Mouse (Mus musculus) skeletal muscle tissue, adult 2 months (tissue): ENCODE data around the gene Jup.
"Not testable (repeated sequence)": the region's sequence is repeated elsewhere in the genome, so short reads cannot be mapped to it uniquely, and the experiment has no call there.

Experiments
- DNase-seq: peaks from one replicate; pipeline ENCODE4 v3.0.0-alpha.2; 2012; ENCODE audit warnings: low read depth, low spot score

The Jup gene

DNA sequence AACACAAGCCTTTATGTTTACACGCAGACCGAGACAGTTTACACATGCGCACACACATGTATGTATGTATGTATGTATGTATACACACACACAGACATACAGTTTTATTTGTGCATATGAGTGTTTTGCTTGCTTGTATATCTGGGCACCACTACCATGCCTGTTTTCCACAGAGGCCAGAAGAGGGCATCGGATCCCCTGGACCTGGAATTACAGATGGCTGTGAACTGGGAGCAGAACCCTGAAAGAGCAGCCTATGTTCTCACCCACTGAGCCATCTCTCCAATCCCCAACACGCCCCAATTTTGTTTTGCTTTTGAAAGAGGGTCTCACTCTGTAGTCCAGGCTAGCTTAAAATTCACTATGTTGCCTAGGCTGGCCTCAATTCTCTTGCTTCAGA lies 40.2 kb downstream of the Jup start:
- DNase-seq, result no peak

DNA sequence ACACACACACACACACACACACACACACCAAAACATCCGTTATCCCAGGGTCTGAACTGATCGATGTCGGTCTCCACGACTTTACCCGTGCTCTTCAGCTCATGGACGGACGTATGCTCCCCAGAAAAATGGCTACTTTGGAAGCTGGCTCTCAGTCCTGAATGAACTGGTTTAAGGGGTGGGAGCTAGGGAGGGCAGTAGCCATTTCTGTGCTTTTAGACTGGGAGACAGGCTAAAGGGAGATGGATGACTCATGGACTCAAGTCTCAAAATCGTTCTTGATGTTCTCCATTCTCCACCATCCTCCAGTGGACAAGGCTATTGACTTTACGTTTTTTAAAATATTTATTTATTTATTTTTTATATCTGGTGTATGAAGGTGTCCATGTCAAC lies 40.7 kb downstream of the Jup start:
- DNase-seq, result no peak

DNA sequence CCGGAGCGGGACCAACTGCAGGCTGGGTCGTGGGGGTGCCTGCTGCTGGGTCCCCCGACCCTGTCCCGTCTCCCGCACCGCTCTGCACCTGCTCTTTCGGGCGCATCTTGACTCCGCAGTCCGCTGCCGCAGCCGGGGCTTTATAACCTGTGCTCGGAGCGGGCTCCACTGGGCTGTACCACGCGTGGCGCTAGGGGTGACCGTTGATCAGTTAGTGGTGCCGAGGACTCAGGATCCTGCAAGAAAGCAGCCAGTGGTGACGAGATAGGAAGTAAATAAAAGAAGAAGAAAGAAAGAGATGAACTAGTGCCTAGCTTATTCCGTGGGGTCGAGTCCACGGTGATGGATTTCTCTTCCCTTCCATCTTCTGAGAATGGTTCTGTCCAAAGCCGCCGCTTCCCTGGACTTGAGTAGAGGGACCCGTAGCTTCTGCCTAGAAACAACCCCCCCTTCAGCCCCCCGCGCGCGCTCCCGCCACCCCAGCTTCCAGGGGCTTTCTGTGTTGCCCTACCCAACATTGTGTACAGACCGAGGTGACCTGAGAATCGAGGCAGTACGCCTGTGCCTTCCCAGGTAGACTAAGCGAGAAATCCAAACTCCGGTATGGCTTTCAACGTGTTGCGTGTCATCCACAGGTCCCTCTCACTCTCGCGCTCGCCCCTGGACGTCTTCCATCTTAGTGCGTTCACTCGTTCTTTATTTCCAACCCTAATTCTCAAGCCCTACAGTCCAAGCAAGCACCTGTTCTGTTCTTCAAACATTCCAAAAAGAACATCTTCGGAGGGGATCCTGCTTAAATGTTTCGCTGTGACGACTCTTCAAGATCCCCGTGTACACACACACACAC lies 41.4 kb downstream of the Jup start, which contains the start of gene Hap1:
Gene Hap1 (minus strand): TSS at position 157 of the 847 bp plus-strand sequence.
- no peak for DNase-seq

DNA sequence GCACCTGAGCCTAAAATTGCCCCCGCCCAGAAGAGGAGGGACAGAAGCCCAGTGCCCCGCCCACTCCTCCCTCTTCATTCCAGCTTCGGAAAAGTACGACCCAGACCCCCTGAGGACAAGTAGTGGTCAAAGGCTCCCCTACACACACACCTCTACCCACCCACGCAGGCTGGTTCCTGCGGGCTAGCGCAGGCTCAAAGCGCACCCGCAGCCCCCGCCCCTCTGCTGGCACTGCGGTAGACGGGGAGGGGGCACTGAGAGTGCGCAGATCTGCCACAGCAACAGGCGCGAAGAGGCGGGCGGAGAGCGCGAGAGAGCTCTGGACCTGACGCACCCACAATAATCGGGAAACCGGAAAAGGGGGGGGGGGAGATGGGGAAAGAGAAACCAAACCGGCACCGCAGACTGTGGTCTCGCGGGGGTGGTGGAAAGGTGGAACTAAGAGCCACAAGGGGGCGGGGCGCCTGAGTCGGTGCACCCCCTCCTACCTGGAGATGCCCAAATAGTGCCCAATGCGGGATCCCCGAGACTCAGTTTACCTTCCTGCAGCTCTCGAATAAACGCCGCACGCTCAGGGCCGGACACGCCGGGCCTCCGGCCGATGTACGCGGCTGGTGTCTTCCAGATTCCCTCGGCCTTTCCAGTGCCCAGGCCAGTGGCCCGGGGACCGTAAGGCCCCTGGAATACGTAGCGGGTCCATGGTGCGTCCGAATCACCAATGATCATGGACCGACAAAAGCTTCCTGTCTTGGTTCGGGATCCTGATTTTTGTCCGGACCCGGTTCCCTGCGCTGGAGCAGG lies 42.2 kb downstream of the Jup start:
- no peak for DNase-seq

DNA sequence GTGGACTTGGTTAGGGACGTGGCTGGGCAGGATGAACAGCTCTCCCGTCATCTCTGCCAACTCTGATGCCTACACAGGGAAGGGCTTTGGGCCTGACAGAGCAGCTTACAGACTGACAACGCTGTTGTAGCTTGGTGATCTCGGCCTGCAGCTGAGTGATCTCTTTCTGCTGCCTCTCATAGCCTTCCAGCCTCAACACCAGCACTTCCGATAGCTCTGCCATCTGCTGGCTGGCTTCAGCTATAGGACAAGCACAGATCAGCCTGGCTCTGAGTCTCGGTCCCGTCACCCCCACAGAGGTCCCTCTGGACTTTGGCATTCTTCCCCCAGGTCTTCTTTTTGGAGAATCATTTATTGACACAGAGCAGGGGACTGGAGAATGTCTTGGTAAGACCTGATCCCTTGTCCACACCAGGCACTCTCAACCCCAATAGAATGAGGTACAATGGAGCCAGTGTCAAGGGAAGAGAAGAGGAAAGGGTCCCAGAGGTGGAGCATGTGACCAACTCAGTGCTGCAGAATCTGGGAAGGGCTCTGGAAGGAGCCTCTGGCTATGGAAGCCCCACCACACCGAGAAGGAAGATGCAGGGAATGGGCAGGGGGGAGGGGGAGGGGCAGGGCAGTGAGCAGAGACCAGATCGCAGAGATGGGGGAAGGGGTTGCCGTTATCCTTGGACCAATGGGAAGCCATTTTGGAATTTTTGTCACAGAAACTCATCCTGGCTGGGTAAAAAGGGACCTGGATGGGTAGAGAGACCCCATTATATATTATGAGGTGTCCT lies 45.3 kb downstream of the Jup start:
- no peak for DNase-seq

DNA sequence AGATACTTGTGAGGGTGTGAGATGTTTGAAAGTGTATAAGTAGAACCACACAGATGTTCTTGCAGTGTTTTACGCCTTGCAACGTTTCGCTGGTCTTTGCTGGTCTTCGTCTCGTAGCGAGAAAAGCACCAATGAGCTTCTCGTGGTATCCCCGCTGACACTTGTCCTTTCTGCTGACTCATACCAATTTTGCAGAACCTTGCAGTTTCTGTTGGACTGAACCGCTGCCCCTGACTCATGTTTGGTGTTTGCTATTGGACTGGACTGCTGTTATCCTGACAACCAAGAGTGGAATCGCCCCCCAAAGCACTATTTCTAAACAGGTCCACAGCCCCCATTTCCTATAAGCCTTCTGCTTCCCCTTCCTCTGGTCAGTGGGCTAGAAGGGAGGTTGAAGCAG lies 53.3 kb downstream of the Jup start:
- DNase-seq, result no peak

DNA sequence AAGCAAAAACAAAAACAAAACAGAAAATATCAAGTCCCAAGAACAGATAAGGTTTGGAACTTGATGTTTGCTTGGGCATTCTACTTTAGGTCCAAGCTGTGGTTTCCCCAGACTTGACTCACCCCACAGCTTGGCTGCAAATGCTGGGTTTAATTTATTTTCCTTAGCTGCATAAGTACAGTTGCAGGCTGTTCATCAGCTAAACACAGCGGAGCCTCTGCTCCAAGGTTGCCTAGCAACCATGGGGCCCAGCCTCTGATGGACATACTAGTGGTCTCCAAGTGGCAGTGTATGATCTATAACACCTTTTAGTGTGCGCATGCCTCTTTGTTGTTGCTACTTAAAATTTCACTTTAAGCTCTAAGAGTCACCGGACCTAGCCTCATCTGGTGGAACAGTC lies 61.8 kb downstream of the Jup start:
- no peak for DNase-seq

DNA sequence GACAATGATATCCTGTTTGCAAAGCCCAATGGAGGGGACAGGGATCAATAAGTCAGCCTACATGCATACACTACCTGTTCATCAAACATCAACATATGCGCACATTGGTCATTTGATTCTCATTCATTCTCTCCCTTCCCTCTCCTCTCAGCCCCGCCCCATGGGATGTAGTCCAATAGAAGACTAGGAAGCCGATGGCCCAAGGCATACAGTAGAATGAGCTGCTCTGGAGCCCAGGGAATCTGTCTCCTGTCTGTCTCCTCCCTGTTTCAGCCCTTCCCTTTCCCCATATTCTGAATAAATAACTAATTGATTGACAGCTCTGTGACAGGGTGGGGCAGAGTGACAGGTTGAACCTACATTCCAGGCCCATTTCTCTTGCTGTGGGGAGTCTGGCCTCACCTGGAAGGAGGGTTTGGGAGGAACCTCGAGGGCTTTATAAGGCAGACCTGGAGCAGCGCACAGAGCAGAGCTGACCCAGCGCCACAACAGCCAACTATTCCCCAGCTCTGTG lies 63.6 kb downstream of the Jup start, which contains the start of gene Gast:
Gene Gast (plus strand): TSS at position 464 of the 514 bp plus-strand sequence.
- DNase-seq, result no peak

DNA sequence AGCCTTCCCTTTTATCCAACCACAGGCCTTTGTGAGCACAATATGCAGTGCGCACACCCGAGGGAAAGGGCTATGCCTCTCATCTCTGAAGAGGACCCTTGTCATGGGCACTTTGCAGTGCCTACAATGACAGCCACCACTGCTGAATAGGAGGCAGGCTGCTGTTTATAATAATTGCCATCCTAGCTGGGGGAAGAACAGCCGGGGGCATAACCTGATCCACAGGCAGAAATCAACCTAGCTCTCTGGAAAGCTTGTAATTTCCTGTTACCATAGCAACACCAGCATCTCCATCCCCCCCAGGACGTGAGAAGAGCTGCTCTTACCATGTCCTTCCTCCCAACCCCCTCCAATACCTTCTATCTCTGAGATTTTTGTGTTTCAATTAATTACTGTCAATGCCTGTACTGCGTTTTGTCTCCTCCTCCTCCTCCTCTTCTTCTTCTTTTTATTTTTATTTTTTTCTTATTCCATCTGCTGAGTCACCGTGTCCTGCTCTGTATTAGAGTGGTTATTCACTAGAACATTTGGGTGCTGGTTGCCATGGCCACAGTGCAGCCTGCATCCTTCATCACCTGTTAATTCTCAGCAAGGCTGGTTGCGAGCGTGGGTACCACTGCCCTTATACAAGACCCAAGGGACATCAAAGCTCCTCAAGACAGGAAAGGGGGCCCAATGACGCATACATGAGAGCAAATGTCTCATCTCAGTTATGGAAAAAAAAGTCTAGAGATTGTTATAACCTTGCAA lies 64.6 kb downstream of the Jup start:
- DNase-seq, result no peak

DNA sequence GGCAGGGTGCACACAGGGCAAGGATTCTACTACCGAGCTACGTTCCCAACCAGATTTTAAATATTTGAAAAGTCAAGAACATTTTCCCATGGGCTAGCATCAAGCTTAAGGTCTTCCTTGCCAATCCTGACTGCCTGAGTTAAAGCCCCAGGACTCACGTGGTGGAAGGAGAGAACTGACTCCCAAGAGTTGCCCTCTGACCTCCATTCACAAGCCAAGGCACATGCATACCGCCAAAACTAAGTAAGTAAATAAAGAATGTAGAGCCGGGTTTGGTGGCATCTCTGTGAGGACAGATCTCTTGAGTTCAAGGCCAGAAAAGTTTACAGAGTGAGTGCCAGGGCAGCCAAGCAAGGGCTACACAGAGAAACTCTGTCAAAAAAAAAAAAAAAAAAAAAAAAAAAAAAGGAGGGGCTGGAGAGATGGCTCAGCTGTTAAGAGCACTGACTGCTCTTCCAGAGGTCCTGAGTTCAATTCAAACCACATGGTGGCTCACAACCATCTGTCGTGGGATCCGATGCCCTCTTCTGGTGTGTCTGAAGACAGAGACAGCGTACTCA lies 66.7 kb downstream of the Jup start:
- DNase-seq, result not testable (repeated sequence)

DNA sequence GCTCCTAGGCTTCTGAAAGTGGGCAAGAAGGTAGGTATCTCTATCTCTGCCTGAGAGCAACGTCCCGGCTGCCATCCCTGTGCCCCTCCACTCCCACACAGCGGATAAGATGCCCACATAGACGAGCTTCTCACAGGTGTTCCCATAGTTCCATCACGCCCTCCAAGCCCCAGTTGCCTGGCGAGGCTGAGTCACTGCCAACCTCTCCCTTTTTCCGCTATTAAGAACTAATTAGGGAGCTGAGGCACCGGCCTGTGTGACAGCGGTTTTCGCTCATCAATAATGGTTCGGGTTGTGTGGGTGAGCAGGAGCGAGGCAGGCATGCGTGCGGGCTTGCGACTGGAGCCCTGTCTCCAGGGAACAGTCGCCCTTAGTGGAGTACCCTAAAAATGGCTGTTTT lies 67.3 kb downstream of the Jup start:
- DNase-seq, result no peak

DNA sequence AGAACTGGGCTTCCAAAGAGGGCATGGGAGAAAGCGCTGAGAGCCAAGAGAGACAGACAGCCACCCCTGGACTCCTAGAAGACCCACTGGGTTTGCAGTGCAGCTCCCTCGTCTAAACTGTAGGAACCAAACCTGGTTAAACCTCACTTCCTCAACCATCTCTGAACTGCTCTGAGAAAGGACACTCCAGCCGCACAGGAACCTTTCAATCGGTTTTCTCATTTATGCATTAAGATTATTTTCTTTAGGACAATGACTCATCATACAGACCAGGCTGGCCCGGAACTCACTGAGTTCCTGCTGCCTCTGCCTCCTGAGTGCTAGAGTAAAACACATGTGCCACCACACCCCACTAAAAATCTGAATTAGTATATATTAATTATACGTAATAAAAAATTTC lies 69.8 kb downstream of the Jup start:
- no peak for DNase-seq

DNA sequence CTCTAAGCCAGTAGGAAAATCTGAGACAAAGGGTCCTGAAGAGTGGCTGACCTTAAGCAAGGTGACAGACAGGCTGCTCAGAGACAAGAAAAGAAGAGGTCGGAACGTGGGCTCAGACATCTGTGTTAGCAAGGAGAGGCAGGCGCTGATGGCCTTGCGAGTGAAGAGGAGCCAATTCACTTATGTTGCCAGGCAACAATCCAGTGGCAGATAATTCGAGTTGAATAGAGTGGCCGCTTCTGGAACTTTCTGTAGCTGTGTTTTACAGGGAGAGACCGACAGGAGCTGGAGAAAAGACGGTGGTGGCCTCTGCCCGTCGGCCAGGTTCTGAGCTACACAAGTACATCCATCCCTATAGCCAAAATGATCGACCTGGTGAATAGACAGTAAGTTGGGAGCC lies 70.2 kb downstream of the Jup start:
- no peak for DNase-seq

DNA sequence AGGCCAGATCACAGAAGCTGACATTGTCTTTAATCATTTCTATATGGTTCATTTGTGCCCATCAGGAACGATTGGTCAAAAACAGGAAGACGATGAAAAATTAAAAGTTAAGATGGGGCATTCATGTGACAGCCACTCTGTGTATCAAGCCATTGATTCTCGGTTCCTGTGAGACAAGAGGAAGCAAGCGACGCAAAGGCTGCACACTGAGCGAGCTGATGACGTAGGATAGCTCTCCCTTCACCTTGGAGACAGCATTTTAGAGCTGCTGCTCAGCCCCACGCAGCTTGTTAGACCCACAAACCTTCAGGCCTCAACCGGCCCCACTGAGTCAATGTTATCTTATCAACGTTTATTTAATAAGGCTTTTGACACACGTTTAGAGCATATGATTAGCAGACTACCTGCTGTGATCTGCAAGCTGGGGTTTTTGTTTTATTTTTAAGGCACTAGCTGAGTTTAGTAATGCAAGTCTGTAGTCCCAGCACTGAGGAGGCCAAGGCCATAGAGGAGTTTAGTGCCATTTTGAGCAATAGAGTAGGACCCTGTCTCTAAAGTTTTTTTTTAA lies 72.4 kb downstream of the Jup start:
- DNase-seq, result no peak

DNA sequence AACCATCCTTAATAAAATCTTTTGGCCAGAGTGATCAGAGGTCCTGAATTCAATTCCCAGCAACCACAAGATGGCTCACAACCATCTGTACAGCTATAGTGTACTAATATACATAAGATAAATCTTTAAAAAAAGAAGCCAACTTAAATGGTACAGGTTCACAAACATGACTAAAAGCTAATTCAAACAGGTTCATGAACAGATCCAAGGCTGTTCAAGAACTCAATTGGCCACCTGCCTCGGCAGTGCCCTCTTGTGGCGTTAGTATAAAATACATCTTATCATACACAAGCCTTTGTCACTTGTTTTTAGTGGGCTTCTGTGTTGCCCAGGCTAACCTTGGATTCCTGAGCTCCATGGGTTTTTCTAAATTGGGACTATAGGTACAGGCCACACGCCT lies 74.0 kb downstream of the Jup start:
- DNase-seq, result peak; percentile 46

DNA sequence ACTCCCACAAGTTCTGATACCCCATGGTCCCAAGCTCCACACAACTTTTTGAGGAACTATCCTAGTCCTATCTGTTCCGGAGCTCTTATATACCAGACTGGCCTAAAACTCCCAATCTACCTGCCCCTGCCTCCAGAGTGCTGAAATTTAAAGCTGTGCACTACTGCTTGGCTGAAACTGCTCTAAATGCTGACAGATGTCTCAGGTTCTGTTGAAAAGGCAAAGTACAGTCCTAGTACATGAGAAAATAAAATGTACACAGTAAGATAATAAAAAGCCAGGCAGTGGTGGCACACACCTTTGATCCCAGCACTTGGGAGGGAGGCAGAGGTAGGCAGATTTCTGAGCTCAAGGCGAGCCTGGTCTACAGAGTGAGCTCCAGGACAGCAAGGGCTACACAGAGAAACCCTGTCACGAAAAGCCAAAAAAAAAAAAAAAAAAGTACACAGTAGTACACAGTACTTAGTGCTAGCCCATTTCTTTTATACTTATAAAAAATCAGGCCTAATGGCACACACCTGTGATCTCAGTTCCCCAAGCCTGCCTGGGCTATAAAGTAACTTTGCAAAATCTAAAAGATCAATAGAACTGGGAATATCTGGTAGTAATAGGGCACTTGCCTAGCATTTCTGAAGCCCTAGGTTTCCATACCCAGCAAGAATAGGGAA lies 74.8 kb downstream of the Jup start:
- no peak for DNase-seq

DNA sequence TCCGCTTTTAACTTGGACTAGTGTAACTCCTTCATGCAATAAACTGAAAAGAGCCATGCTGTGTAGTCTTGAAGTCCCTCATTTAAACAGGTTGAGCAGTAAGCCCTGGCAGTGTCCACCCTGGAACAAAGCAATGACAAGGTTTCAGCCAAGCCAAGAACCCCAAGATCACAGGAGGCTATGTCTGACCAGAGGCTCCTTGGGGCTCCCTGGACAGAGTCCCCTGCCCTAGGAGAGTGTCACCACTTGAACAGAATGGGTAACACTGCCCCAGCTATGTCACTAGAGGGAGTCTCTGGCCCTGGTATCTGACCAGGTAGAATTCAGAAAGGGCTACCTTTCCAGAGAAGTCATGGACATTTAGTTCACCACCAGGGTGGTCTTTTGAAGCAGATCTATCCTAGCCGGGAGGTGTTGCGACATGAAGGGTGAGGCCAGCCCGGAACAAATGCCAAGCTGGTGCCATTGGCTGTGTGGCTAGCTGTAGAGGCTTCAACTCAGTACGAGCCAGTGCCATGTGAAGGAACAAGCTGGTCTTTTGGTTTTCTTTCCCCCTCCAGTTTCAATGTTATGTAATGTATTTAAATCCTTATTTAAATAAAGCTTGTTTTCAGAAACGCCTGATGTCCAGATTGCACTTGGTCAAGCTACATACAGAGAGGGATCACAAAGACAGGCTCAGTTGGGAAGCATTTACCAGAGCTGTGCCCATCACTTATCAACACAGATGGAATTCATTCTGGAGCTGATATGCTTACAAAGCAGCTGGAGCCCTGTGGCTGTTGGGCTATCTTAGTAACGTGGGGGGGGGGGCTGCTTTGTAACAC lies 75.9 kb downstream of the Jup start:
- not testable (repeated sequence) for DNase-seq

DNA sequence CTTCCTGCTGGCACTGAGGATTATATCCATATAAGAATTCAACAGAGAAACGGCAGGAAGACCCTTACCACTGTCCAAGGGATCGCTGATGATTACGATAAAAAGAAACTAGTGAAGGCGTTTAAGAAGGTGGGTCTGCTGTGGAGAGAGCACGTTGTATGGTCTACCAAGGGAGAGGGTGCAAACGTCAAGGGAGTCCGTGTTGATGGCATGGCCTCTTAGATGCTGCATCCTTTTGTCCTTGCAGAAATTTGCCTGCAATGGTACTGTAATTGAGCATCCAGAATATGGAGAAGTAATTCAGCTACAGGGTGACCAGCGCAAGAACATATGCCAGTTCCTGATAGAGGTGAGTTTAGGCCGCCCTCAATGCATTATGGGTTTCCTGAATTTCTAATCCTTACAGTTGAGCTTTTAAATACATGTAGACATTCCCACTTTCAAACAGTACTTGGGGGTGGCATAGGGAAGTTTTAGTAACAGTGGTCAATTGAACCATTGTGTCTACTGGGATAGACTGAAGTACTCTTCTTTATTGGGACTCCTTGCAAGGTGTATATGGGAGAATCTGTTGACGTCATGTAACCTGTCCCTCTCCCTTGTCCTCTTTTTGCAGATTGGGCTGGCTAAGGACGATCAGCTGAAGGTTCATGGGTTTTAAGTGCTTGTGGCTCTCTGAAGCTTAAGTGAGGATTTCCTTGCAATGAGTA lies 76.7 kb downstream of the Jup start:
- DNase-seq, result not testable (repeated sequence)
